Comparison of ENCODE assay signal across 22 mouse cellular contexts in genomic region chr15:94864134-94864533, GRCm38 (mm10).
DNase-seq lines count a peak whose midpoint lies in the region; ATAC-seq lines count a peak whose summit lies in the region.
"Had no signal": no experiment of that assay in that cellular context is flagged by ENCODE, and none has a peak within 500 bp of the region (broad histone marks: within the 10 kb centered on the region; RNA-seq: fewer than 3 reads in every experiment).

No protein-coding gene starts in this region.

- ATAC-seq in forebrain, embryonic 16.5 days, result no peak; the same call in 1 of the 2 replicates
- peak; percentile 69; the same call in 1 of the 2 replicates for ATAC-seq in midbrain, embryonic 13.5 days
- ATAC-seq: hindbrain, postnatal 0 days; intestine, embryonic 16.5 days had no signal

- no peak overlapping the region for H3K4me3 ChIP-seq in forebrain, embryonic 16.5 days (replicated peaks; ENCODE audit: low read length)
- no peak overlapping the region for H3K4me3 ChIP-seq in forebrain, embryonic 10.5 days
- no peak overlapping the region for H3K4me3 ChIP-seq in midbrain, embryonic 13.5 days (replicated peaks)
- H3K4me3 ChIP-seq: gastrocnemius, adult 2 months; heart, embryonic 15.5 days; kidney, embryonic 15.5 days; stomach, embryonic 15.5 days had no signal

- H3K9ac ChIP-seq in forebrain, embryonic 16.5 days (replicated peaks; ENCODE audit: low read depth, low read length), result no peak overlapping the region
- H3K9ac ChIP-seq in midbrain, embryonic 13.5 days (replicated peaks), result no peak overlapping the region
- H3K9ac ChIP-seq: heart, embryonic 15.5 days; kidney, embryonic 15.5 days; stomach, embryonic 15.5 days had no signal

- H3K27ac ChIP-seq in forebrain, embryonic 16.5 days (ENCODE audit: low read length), result peak overlapping the region; percentile 35; the same call in 1 of the 2 replicates
- no peak overlapping the region for H3K27ac ChIP-seq in forebrain, embryonic 10.5 days
- H3K27ac ChIP-seq in midbrain, embryonic 13.5 days, result peak overlapping the region; percentile 62; the same call in 1 of the 2 replicates
- H3K27ac ChIP-seq: gastrocnemius, adult 2 months; heart, embryonic 15.5 days; hindbrain, postnatal 0 days; kidney, embryonic 15.5 days; macrophage; stomach, embryonic 15.5 days had no signal

- H3K9me3 ChIP-seq in forebrain, embryonic 16.5 days (ENCODE audit: control insufficient read depth, low read length), result no peaks in the 10 kb centered on the region
- no peaks in the 10 kb centered on the region for H3K9me3 ChIP-seq in forebrain, embryonic 10.5 days
- H3K9me3 ChIP-seq in midbrain, embryonic 13.5 days, result no peaks in the 10 kb centered on the region
- H3K9me3 ChIP-seq: heart, embryonic 15.5 days; kidney, embryonic 15.5 days; stomach, embryonic 15.5 days had no signal

- DNase-seq in forebrain, embryonic 10.5 days (ENCODE audit: extremely low spot score, low spot score), result no peak
- peak; percentile 21 to 46 for DNase-seq in left cerebral cortex, postnatal 14 days (ENCODE audit: low spot score in 2 of 2)
- no peak for DNase-seq in left cerebral cortex, adult 11 months (ENCODE audit: low spot score)
- peak; percentile 36 for DNase-seq in telencephalon, adult 2 months (ENCODE audit: low read depth, low spot score)
- DNase-seq in heart, adult 11 months, result no peak
- DNase-seq: adrenal gland, adult 2 months; B cell, adult 2 months; cerebellum, adult 9-10 months; gastrocnemius, adult 2 months; kidney, postnatal 36 days; thymus, adult 18-20 months; thymus, postnatal 36 days had no signal

- no peaks in the 10 kb centered on the region for H3K36me3 ChIP-seq in forebrain, embryonic 16.5 days (ENCODE audit: control insufficient read depth, insufficient read depth)
- no peaks in the 10 kb centered on the region for H3K36me3 ChIP-seq in forebrain, embryonic 10.5 days (replicated peaks)
- no peaks in the 10 kb centered on the region for H3K36me3 ChIP-seq in midbrain, embryonic 13.5 days
- H3K36me3 ChIP-seq: G1E; heart, embryonic 15.5 days; kidney, embryonic 15.5 days; stomach, embryonic 15.5 days had no signal

- peaks cover 6% of the 10 kb centered on the region for H3K4me1 ChIP-seq in forebrain, embryonic 16.5 days (replicated peaks; ENCODE audit: control insufficient read depth, insufficient read depth, low read length)
- peaks cover 5% of the 10 kb centered on the region for H3K4me1 ChIP-seq in forebrain, embryonic 10.5 days
- peaks cover 7% of the 10 kb centered on the region for H3K4me1 ChIP-seq in midbrain, embryonic 13.5 days (replicated peaks)
- H3K4me1 ChIP-seq: heart, embryonic 15.5 days; kidney, embryonic 15.5 days; stomach, embryonic 15.5 days had no signal

- intact Hi-C loops in left cerebral cortex, postnatal 14 days (cut with DNase I), result no loop called here

- no peaks in the 10 kb centered on the region for H3K27me3 ChIP-seq in forebrain, embryonic 16.5 days (replicated peaks; ENCODE audit: control insufficient read depth, insufficient read depth, low read length)
- H3K27me3 ChIP-seq in forebrain, embryonic 10.5 days (ENCODE audit: poor library complexity, severe bottlenecking), result no peaks in the 10 kb centered on the region
- no peaks in the 10 kb centered on the region for H3K27me3 ChIP-seq in midbrain, embryonic 13.5 days
- H3K27me3 ChIP-seq: CH12.LX; heart, embryonic 15.5 days; kidney, embryonic 15.5 days; stomach, embryonic 15.5 days had no signal

- WGBS in forebrain, embryonic 16.5 days, result 13% methylated on average over 1 of the region's 1 CpGs
- 50% methylated on average over 1 of the region's 1 CpGs for whole genome bisulfite sequencing in forebrain, embryonic 10.5 days
- WGBS in midbrain, embryonic 13.5 days, result 30% methylated on average over 1 of the region's 1 CpGs

- no peak overlapping the region for H3K4me2 ChIP-seq in forebrain, embryonic 16.5 days (ENCODE audit: low read length)
- H3K4me2 ChIP-seq in midbrain, embryonic 13.5 days (replicated peaks), result no peak overlapping the region
- H3K4me2 ChIP-seq: heart, embryonic 15.5 days; kidney, embryonic 15.5 days; stomach, embryonic 15.5 days had no signal

Comparison
In these comparisons a context has a peak if more than half of its experiments do, and no peak if none do; other contexts are left out.
1. DNase-seq: peak in left cerebral cortex, postnatal 14 days (2 of 2) and telencephalon, adult 2 months (single experiment); none in forebrain, embryonic 10.5 days (single experiment), left cerebral cortex, adult 11 months (single experiment) and heart, adult 11 months (single experiment).